Mouse (Mus musculus) bone marrow macrophage, adult 2 months (primary cell): ENCODE results near the gene Gbp9. TPM values are rescaled to one million over a fixed set of nuclear protein-coding genes. Genes with fewer than 3 reads are reported as not detected.
"Not testable (repeated sequence)": the region's sequence is repeated elsewhere in the genome, so short reads cannot be mapped to it uniquely, and the experiment has no call there.

ENCODE experiments used
- H3K27ac ChIP-seq: 2 replicates; pipeline ENCODE4 v1.5.1; 2012; ENCODE audit warnings: low read depth, low read length; ENCODE audit not compliant: insufficient read depth
- H3K4me1 ChIP-seq: 2 replicates; pipeline ENCODE4 v1.6.1; 2012; ENCODE audit warnings: low read length; ENCODE audit not compliant: control insufficient read depth, insufficient read depth
- H3K4me3 ChIP-seq: 2 replicates; pipeline ENCODE4 v1.5.1; 2012; ENCODE audit warnings: mild to moderate bottlenecking, low read length, moderate library complexity; ENCODE audit not compliant: insufficient read depth
- CTCF ChIP-seq: IDR thresholded peaks from 2 replicates; pipeline ENCODE4 v1.5.1; 2012; ENCODE audit warnings: low read depth, mild to moderate bottlenecking, low read length, moderate library complexity
- POLR2A ChIP-seq: IDR thresholded peaks from 2 replicates; pipeline ENCODE4 v1.6.1; 2012; ENCODE audit warnings: mild to moderate bottlenecking, low read depth, low read length, borderline replicate concordance
- polyA plus RNA-seq: library from polyadenylated mRNA; stranded (reverse); fragments of >200 nt; gene quantifications from 2 replicates; pipeline ENCODE4 v1.2.4, GENCODE M21; 2012; ENCODE audit not compliant: missing spikeins, insufficient read depth, insufficient read length

Gbp9 gene
- polyA plus RNA-seq, 1 experiment, result 28.3 TPM

DNA sequence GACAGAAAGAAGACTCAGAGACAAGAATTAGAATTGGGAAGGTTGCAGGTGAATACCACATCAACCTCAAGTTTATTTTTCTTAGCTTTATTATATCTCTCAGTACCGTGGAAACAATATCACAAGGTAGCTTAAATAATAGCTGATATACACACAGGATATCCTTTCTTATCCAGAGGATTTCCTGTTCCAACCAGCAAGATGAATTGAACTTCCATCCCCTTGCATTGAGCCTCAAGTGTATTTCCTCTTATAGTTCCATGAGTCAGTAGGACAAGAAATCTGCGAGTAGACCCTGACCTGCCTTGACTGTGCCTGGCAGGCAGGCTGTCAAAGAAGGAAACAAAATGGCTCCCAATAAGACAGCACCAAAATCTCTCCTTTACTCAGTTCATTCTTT lies 23.6 kb downstream of the Gbp9 start:
- H3K27ac ChIP-seq, result no peak overlapping the region
- TF ChIP-seq CTCF (no peak), POLR2A (no peak)
- H3K4me3 ChIP-seq, result no peak overlapping the region
- H3K4me1 ChIP-seq, result peaks cover 5% of the 10 kb centered on the region

DNA sequence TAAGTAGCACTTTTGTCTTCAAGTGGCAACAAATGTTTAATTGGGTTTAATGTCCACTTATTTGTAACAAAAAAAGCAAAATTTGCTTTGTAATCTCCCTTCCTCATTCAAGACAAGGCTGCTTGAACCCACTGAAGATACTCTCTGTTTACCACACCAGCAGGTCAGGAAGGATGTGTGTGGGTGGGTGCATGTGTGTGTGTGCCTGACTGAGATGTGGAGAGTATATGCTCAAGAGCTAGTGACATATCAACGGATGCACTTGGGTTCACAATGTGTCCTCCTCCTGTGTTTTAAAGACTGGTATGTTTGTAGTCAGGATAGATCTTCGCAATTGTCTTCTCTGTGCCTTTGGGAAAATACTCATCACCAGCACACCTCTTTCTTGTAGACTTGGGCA lies 24.6 kb downstream of the Gbp9 start:
- Histone ChIP-seq H3K27ac (no peak overlapping the region), H3K4me1 (peaks cover 8% of the 10 kb centered on the region)
- TF ChIP-seq CTCF (no peak), POLR2A (no peak)

DNA sequence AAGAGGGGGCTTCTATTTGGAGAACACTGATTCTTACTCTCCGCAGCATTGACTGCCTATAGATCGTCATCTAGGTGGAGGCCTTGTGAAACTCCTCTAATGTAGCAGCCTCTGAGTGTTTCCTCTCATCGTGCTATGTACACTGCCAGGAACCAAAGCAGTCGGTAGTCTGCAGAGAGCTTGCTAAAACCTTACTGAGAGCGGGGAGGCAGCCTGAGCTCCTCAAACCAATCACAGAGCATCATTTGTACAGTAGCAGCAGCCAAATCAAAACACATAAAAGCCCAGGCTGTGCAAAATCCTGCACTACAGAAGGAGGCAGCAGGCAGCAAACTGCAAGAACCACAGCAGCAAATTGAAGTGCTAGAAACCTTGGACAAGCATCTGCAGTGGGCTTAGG lies 25.7 kb downstream of the Gbp9 start:
- TF ChIP-seq CTCF, result no peak
- no peak for TF ChIP-seq POLR2A
- no peak overlapping the region for H3K27ac ChIP-seq
- H3K4me1 ChIP-seq, result peaks cover 10% of the 10 kb centered on the region
- H3K4me3 ChIP-seq, result no peak overlapping the region

More for the DNA sequence above, 24.6 kb downstream of the Gbp9 start:
- H3K4me3 ChIP-seq, result no peak overlapping the region

DNA sequence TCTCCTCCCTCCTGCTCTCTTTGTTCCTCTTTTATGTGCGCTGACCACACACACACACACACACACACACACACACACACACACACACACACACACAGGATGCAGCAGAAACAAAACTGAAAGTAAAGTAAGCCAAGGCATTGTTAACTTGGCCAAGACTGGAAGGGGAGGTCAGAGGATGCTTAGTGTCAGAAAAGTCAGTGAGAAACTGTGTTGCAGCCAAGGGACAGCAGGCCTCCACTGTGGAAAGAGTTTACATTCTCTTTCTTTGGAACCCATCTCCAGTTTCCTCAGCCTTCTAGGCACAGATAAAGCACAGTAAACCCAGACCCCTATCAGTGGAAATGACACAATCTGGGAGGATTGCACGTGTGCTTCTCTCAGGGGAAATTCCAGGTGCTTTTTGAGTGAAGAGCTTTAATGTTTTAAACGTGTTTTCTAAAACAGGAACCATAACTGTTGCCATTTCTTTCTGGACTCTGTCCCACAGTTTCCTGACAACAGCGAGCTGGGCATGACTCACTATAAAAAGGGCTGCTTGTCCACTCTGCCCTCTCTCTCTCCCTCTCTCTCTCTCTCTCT lies 29.0 kb downstream of the Gbp9 start:
- Histone ChIP-seq H3K4me1 (peaks cover 10% of the 10 kb centered on the region), H3K4me3 (peak overlapping the region; percentile 53), H3K27ac (peak overlapping the region; percentile 88)

DNA sequence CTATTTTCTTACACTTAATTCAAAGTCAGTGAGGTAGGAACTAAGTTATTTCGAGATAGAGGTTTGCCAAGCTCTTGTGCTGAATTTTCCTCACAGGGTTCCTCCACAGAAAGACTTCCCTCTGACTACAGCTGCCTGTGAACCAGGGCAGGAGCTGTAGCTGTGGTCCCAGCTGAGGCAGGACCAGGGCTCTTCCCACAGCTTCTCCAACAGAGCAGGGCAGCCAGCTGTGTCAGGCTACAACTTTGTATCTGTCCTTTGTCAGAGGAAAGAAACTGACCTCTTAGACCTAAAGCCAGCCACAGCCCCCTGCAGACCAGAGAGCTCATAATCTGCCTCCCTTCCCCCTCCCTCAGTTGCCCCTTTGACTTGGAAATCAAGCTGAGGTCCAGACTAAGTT lies 29.6 kb downstream of the Gbp9 start:
- H3K4me3 ChIP-seq, result not testable (repeated sequence)
- Histone ChIP-seq H3K4me1 (peaks cover 10% of the 10 kb centered on the region), H3K27ac (peak overlapping the region; percentile 66)

DNA sequence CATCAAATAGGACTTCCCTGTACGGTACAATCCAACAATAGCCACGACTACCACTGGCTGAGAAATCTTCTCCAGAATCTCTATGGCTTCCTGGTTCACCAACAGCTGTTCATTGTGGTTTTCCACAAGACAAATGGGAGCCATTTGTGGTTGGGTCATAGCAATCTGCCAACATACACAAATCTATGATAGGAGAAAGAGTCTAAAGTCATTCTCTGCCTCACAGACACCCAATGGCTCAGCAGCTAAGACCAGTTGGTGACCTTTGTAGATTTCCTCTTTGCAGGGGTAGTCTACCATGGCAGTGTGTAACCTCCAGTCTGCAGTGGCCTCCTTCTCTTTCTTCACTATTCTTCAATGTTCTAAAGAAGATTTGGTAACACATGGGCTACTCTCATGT lies 33.6 kb downstream of the Gbp9 start:
- not testable (repeated sequence) for H3K4me1 ChIP-seq, H3K4me3 ChIP-seq, H3K27ac ChIP-seq

DNA sequence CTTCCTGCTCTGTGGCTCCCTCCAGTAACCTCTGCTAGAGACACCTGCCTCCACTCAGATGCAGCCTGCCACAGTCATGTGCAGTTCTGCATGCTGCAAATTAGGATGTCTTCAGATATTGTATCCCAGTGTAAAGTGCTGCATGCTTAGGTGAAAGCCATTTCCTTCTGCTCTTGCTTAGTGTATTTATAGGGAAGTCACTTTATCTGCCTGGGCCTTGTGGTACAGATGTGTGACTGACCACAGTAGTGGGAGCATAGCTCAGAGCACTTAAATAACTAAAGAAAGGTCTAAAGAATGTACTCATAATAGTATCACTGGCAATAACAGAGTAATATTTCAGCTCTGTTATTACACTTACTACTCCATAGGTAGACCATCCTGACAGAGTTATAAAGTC lies 57.4 kb downstream of the Gbp9 start:
- TF ChIP-seq CTCF (no peak), POLR2A (no peak)
- Histone ChIP-seq H3K4me1 (no peaks in the 10 kb centered on the region), H3K27ac (no peak overlapping the region), H3K4me3 (no peak overlapping the region)

DNA sequence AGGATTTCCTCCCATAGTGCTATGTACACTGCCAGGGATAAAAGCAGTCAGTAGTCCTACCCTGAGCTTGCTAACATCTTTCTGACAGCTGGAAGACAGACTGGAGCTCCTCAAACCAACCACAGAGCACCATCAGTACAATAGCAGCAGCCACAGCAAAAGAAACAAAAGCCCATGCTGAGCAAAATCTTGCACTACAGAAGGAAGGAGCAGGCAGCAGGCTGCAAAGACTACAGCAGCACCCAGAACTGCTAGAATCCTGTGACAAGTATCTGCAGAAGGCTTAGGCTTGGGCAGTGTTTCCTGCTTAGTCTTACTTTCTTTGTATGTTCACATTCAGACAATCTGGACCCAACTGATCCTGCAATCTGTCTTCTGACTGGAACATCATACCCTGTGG lies 71.0 kb downstream of the Gbp9 start:
- H3K27ac ChIP-seq, H3K4me1 ChIP-seq, H3K4me3 ChIP-seq: not testable (repeated sequence)

DNA sequence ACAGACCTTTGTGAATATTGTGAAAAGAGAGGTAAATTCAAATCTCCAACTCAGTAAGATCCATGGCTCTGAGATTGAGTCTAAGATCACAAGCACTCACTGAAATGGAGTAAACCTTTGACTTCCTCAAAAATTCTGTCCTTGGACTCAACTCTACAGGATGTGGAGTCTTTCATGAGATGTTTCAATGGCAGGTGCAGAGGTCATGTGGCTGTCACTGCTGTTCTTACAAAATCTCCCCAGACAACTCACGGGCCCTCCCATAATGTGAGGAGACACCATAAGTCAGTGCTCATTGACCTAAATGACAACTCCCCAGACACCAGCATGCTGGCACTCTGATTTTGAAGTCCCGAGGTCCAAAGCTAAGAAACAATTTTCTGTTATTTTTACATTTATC lies 74.9 kb downstream of the Gbp9 start:
- H3K4me1 ChIP-seq, H3K27ac ChIP-seq, H3K4me3 ChIP-seq: not testable (repeated sequence)

DNA sequence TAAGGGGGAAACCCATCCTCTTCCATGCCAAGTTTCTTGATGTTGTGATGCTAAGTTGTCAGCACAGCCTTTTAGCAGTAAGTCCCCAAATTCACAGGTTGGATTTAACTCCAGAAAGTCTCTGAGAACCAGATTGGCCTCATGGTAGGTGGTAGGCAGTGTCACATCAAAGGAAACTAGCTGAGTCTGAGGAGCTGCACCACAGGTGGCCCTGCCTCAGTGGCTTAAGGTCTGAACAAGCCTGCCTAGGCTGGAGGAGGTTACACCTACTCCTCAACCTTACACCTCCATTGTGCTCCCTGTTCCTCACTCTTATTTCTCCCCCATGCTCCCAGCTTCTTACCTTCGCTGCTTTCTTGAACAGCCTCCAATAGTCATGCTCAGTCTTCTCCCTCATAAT lies 76.0 kb downstream of the Gbp9 start:
- peaks cover 6% of the 10 kb centered on the region for H3K4me1 ChIP-seq
- H3K4me3 ChIP-seq, result no peak overlapping the region
- H3K27ac ChIP-seq, result no peak overlapping the region
- TF ChIP-seq POLR2A, result no peak
- TF ChIP-seq CTCF, result no peak

DNA sequence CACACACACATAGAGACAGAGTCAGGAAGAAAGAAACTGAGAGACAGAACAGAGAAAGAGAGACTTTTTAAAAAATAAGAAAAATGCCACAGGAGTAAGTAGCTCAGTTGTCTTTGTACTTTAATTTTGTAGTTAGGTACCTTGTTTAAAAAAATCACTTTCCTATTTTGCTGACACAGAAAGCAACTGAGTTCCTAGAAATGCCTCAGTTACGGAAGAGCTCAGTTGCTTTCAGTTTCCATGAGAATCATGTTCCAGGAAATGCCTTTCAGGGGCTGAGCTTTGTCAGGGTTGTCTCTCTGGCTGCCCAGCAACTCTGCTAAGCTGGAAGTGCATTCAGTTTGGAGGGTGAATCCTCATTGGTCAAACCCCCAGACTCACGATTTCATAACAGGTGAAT lies 76.9 kb downstream of the Gbp9 start:
- not testable (repeated sequence) for H3K27ac ChIP-seq, H3K4me3 ChIP-seq, H3K4me1 ChIP-seq

DNA sequence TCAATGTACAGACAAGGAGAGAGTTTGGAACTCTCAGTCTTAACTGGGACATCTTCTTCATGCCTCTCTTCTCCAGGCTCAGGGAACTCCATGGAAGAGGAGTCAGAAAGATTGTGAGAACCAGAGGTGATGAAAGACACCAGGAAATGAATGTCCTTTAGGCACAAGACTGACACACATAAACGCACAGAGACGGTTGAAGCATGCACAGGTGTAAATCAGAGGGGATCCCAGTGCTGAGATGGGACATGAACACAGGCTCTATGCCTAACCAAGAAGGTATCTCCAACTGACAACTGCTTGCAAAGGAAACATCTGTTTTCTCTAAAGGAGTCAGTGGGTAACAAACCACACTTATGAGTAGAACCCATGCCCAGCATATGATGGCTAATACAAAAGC lies 79.1 kb downstream of the Gbp9 start:
- H3K27ac ChIP-seq, result no peak overlapping the region
- no peak overlapping the region for H3K4me3 ChIP-seq
- peaks cover 6% of the 10 kb centered on the region for H3K4me1 ChIP-seq
- TF ChIP-seq POLR2A, result no peak
- no peak for TF ChIP-seq CTCF
